ENCODE assay signal across 22 mouse cellular contexts in genomic region chr4:99213123-99213522, GRCm38 (mm10). TPM values are rescaled to one million over a fixed set of nuclear protein-coding genes. Genes with fewer than 3 reads are reported as not detected.
DNase-seq lines count a peak whose midpoint lies in the region; ATAC-seq and TF ChIP-seq lines count a peak whose summit lies in the region.
"Had no signal": no experiment of that assay in that cellular context is flagged by ENCODE, and none has a peak within 500 bp of the region (broad histone marks: within the 10 kb centered on the region; RNA-seq: fewer than 3 reads in every experiment).

No protein-coding gene starts in this region.

- WGBS in thymus, adult 2 months: 75% methylated on average over 4 of the region's 4 CpGs
- WGBS in liver, postnatal 0 days (ENCODE audit: insufficient replicate concordance): 60% methylated on average over 4 of the region's 4 CpGs

- H3K4me2 ChIP-seq in liver, postnatal 0 days (ENCODE audit: low read depth, low read length): no peak overlapping the region
- H3K4me2 ChIP-seq: embryonic facial prominence, embryonic 13.5 days; embryonic facial prominence, embryonic 15.5 days; forebrain, embryonic 12.5 days had no signal

- peaks cover 4% of the 10 kb centered on the region for H3K4me1 ChIP-seq in cortical plate, adult 2 months (ENCODE audit: control insufficient read depth, insufficient read depth, low read length)
- no peaks in the 10 kb centered on the region for H3K4me1 ChIP-seq in thymus, adult 2 months (replicated peaks; ENCODE audit: control insufficient read depth, insufficient read depth, low read length)
- no peaks in the 10 kb centered on the region for H3K4me1 ChIP-seq in liver, postnatal 0 days (ENCODE audit: insufficient read depth)
- H3K4me1 ChIP-seq: embryonic facial prominence, embryonic 13.5 days; embryonic facial prominence, embryonic 15.5 days had no signal

- H3K36me3 ChIP-seq in thymus, adult 2 months (ENCODE audit: control insufficient read depth, insufficient read depth, low read length): no peaks in the 10 kb centered on the region
- peaks cover 19% of the 10 kb centered on the region; the same call in 1 of the 2 replicates for H3K36me3 ChIP-seq in liver, postnatal 0 days (replicated peaks; ENCODE audit: insufficient read depth, low read length)
- H3K36me3 ChIP-seq: forebrain, embryonic 12.5 days had no signal

- TF ChIP-seq POLR2A in cortical plate, adult 2 months (IDR thresholded peaks at IDR 0.05; ENCODE audit: extremely low read depth, insufficient read depth, low read length): no peak
- TF ChIP-seq POLR2A in thymus, adult 2 months (IDR thresholded peaks at IDR 0.05; ENCODE audit: control insufficient read depth, extremely low read depth, insufficient read depth, low read length, poor library complexity): no peak

- no peak for TF ChIP-seq CTCF in left cerebral cortex, adult 2 months (IDR thresholded peaks at IDR 0.05)
- no peak for TF ChIP-seq CTCF in cortical plate, adult 2 months (IDR thresholded peaks at IDR 0.05; ENCODE audit: extremely low read depth, insufficient read depth, low read length)
- TF ChIP-seq CTCF in thymus, adult 2 months (IDR thresholded peaks at IDR 0.05; ENCODE audit: borderline replicate concordance, control insufficient read depth, extremely low read depth, insufficient read depth, low read length, poor library complexity): no peak
- TF ChIP-seq CTCF in liver, postnatal 0 days (IDR thresholded peaks at IDR 0.05; ENCODE audit: low read depth): no peak

- H3K27me3 ChIP-seq in thymus, adult 2 months (ENCODE audit: control insufficient read depth, insufficient read depth, low read length): no peaks in the 10 kb centered on the region
- no peaks in the 10 kb centered on the region for H3K27me3 ChIP-seq in liver, postnatal 0 days (ENCODE audit: insufficient read depth, low read length)
- H3K27me3 ChIP-seq: embryonic facial prominence, embryonic 13.5 days; embryonic facial prominence, embryonic 15.5 days; forebrain, embryonic 12.5 days had no signal

- no peak overlapping the region for H3K4me3 ChIP-seq in left cerebral cortex, adult 2 months
- H3K4me3 ChIP-seq in cortical plate, adult 2 months (ENCODE audit: insufficient read depth, low read length): no peak overlapping the region
- no peak overlapping the region for H3K4me3 ChIP-seq in thymus, adult 2 months (ENCODE audit: control insufficient read depth, insufficient read depth, low read length)
- no peak overlapping the region for H3K4me3 ChIP-seq in liver, postnatal 0 days (ENCODE audit: low read depth, low read length)
- H3K4me3 ChIP-seq: embryonic facial prominence, embryonic 13.5 days; embryonic facial prominence, embryonic 15.5 days; erythroblast, embryonic 14.5 days; forebrain, embryonic 10.5 days; forebrain, embryonic 12.5 days had no signal

- no peak overlapping the region for H3K9ac ChIP-seq in liver, postnatal 0 days (replicated peaks)
- H3K9ac ChIP-seq: embryonic facial prominence, embryonic 13.5 days; embryonic facial prominence, embryonic 15.5 days; forebrain, embryonic 12.5 days had no signal

- intact Hi-C loops in left cerebral cortex, adult 2 months (cut with DNase I): no loop called here

- H3K27ac ChIP-seq in left cerebral cortex, adult 2 months: peak overlapping the region; percentile 37
- peak overlapping the region; percentile 78; the same call in 1 of the 2 replicates for H3K27ac ChIP-seq in cortical plate, adult 2 months (ENCODE audit: insufficient read depth, low read length)
- H3K27ac ChIP-seq in thymus, adult 2 months (ENCODE audit: control insufficient read depth, insufficient read depth, low read length): no peak overlapping the region
- H3K27ac ChIP-seq in liver, postnatal 0 days (ENCODE audit: low read depth): no peak overlapping the region
- H3K27ac ChIP-seq: embryonic facial prominence, embryonic 13.5 days; embryonic facial prominence, embryonic 15.5 days; forebrain, embryonic 10.5 days; forebrain, embryonic 12.5 days had no signal

- no peak for ATAC-seq in liver, postnatal 0 days
- ATAC-seq: forebrain, embryonic 14.5 days; forebrain, embryonic 16.5 days had no signal

- no peak for TF ChIP-seq EP300 in liver, postnatal 0 days (IDR thresholded peaks at IDR 0.05; ENCODE audit: low read depth)

- DNase-seq in left cerebral cortex, adult 2 months (ENCODE audit: extremely low spot score in 1 of 2, low spot score in 2 of 2): no peak
- no peak for DNase-seq in left cerebral cortex, adult 11 months (ENCODE audit: low spot score)
- peak; percentile 64 for DNase-seq in brain, adult 2 months (ENCODE audit: low read depth, low spot score)
- DNase-seq in thymus, adult 2 months: no peak
- DNase-seq in liver, postnatal 0 days: no peak
- DNase-seq: adrenal gland, adult 2 months; adrenal gland, postnatal 10 days; adrenal gland, postnatal 25 days; cerebellum, adult 11-12 months; cerebellum, adult 2 months; cerebellum, adult 9-10 months; cerebellum, postnatal 10 days; cerebellum, postnatal 25 days; embryo, embryonic 11 days had no signal

- no peaks in the 10 kb centered on the region for H3K9me3 ChIP-seq in liver, postnatal 0 days (ENCODE audit: low read length)
- H3K9me3 ChIP-seq: embryonic facial prominence, embryonic 13.5 days; embryonic facial prominence, embryonic 15.5 days; forebrain, embryonic 10.5 days; forebrain, embryonic 12.5 days had no signal

RNA-seq across cellular contexts. Expression of gene Atg4c, which starts 19.4 kb away (rescaled TPM):
- total RNA-seq in left cerebral cortex, adult 2 months (2021): 10 to 100 TPM; 44.8 to 46.8 TPM
- 37.9 and 38.3 TPM in 2 replicates for polyA plus RNA-seq in cortical plate, adult 2 months (2012; rRNA removed)
- 0.80 and 0.83 TPM in 2 replicates for polyA plus RNA-seq in thymus, adult 2 months (2012; rRNA removed)
- 5.2 and 6.0 TPM in 2 replicates for polyA plus RNA-seq in liver, postnatal 0 days (2015; fragmentation: Nextera tagmentation; extraction: Ambion mirVana)

Comparison
In these comparisons a context has a peak if more than half of its experiments do, and no peak if none do; other contexts are left out.
1. H3K27ac ChIP-seq: peak in left cerebral cortex, adult 2 months (single experiment) and cortical plate, adult 2 months (single experiment); none in thymus, adult 2 months (single experiment) and liver, postnatal 0 days (single experiment).